Mouse (Mus musculus) brain, embryonic 14.5 days (tissue): ENCODE measurements around the gene Jade2. TPM values are rescaled to one million over a fixed set of nuclear protein-coding genes. Genes with fewer than 3 reads are reported as not detected.

Source experiments
- DNase-seq: peaks from one replicate; pipeline ENCODE4 v3.0.0-alpha.2; 2011; ENCODE audit warnings: low read depth
- CTCF ChIP-seq: fragments of 200-500 bp; IDR thresholded peaks from 2 replicates; pipeline ENCODE4 v1.5.1; 2012; ENCODE audit warnings: inconsistent platforms, mild to moderate bottlenecking, moderate library complexity, borderline replicate concordance; ENCODE audit not compliant: insufficient read depth, insufficient read length; ENCODE audit errors: extremely low read depth
- POLR2A ChIP-seq: fragments of 200-500 bp; IDR thresholded peaks from 2 replicates; pipeline ENCODE4 v1.6.1; 2012; ENCODE audit warnings: mild to moderate bottlenecking, inconsistent platforms, borderline replicate concordance; ENCODE audit not compliant: poor library complexity, insufficient read depth, insufficient read length, severe bottlenecking; ENCODE audit errors: extremely low read depth
- polyA plus RNA-seq: library from polyadenylated mRNA; depleted of rRNA; stranded (reverse); fragments of >200 nt; gene quantifications from 2 replicates; pipeline ENCODE4 v1.2.3, GENCODE M21; 2012

Gene Jade2
- polyA plus RNA-seq, 1 experiment: 1.1 TPM

- TF ChIP-seq CTCF: no peak
- no peak for TF ChIP-seq POLR2A
- peak; percentile 67 for DNase-seq
Observed at GRCm38 (mm10) chr11:51831962-51832909, 25.2 kb downstream of the Jade2 start.

DNA sequence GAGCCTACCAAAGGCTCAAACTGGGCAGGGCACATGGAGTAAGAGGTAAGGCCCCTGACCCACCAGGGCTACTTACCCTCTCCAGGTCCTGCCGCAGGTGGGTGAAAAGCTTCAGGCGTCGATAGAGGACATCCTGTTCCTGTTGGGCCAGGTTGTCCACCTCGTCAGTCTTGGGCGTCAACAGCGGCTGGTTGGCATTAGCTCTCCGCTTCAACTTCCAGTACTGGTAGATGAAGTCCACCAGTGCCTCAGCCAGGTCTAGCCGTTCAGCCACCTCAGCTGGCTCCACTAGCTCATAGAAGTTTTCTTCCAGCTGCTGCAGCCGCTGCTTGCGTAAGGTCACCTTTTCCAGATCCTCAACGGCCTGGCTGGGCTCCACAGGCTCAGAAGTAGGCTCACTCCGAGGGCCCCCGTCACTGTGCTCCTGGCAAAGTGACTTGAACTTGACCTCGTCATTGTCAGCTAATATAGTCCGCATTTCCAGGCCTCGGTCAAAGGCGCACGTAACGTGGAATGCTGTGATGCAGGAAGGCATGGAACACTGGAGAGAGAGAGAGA is 32.5 kb downstream of the Jade2 start:
- no peak for DNase-seq
- TF ChIP-seq POLR2A: no peak
- TF ChIP-seq CTCF: no peak

- TF ChIP-seq POLR2A (no peak), CTCF (no peak)
- DNase-seq: no peak
Observed at GRCm38 (mm10) chr11:51823963-51824753, 33.3 kb downstream of the Jade2 start.

DNA sequence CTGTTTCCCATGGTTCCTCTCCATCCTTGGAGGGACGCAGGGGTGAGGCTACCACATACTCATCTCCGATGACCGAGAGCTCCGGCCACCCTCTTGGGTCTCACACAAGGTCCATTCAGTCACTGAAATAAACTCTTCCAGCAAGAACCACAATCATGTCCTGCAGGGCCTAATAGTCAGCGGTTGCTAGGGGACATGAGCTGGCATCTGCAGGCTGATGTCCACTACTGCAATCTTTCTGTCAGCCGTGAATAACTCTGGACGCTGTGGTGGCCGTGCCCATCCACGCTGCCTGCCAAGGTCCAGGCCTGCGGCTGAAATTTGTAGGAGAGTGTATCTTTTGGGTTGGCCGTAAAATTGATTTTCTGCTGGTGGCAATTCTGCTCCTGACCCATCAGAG is 34.2 kb downstream of the Jade2 start:
- peak; percentile 28 for DNase-seq
- TF ChIP-seq CTCF: no peak
- no peak for TF ChIP-seq POLR2A

- DNase-seq: peak; percentile 8
- no peak for TF ChIP-seq CTCF
- no peak for TF ChIP-seq POLR2A
Observed at GRCm38 (mm10) chr11:51822736-51823135, 34.7 kb downstream of the Jade2 start.

GRCm38 (mm10) chr11:51820861-51821260 is 36.6 kb downstream of the Jade2 start:
- DNase-seq: peak; percentile 78
- TF ChIP-seq CTCF (peak; percentile 88), POLR2A (no peak)

DNA sequence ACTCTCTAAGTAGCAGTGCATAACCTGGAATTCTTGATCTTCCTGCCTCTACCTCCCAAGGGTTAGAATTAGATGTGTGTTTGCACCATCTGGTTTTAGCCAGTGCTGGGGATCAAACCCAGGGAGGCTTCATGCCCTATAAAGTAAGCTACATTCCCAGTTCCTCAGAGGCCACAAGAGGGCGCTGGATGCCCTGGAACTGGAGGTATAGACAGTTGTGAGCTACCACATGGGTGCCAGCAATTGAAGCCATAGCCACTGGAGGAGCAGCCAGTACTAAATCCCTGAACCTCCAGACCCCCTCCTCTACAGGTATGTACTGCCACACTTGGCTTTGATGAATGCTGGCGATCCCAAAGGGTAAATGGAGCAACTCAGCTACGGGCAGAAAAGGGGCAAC is 37.5 kb downstream of the Jade2 start:
- DNase-seq: peak; percentile 25
- TF ChIP-seq CTCF (peak; percentile 42; the same call in 1 of the 2 replicates), POLR2A (no peak)

- no peak for TF ChIP-seq CTCF
- TF ChIP-seq POLR2A: no peak
- no peak for DNase-seq
Observed at GRCm38 (mm10) chr11:51818837-51819236, 38.6 kb downstream of the Jade2 start.

GRCm38 (mm10) chr11:51817756-51818155 is 39.7 kb downstream of the Jade2 start:
- TF ChIP-seq POLR2A (no peak), CTCF (peak; percentile 96)

GRCm38 (mm10) chr11:51812022-51812546 is 45.4 kb downstream of the Jade2 start:
- DNase-seq: no peak
- no peak for TF ChIP-seq CTCF
- TF ChIP-seq POLR2A: no peak

More at GRCm38 (mm10) chr11:51817756-51818155, 39.7 kb downstream of the Jade2 start:
- DNase-seq: peak; percentile 83

DNA sequence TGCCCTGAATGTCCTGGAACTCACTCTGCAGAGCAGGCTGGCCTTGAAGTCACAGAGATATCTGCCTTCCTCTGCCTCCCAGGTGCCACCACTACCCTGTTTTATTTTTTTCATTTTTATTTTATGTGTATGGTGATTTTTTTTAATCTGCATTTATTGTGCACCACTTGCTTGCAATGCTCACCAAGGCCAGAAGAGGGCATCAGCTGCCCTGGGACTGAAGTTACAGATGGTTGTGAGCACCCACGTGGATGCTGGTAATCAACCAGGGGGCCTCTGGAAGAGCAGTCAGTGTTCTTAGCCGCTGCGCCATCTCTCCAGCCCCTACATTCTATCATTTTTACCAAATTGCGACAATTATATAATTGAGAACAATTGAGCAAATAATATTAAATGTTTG is 46.2 kb downstream of the Jade2 start:
- no peak for TF ChIP-seq CTCF
- no peak for TF ChIP-seq POLR2A
- DNase-seq: no peak

DNA sequence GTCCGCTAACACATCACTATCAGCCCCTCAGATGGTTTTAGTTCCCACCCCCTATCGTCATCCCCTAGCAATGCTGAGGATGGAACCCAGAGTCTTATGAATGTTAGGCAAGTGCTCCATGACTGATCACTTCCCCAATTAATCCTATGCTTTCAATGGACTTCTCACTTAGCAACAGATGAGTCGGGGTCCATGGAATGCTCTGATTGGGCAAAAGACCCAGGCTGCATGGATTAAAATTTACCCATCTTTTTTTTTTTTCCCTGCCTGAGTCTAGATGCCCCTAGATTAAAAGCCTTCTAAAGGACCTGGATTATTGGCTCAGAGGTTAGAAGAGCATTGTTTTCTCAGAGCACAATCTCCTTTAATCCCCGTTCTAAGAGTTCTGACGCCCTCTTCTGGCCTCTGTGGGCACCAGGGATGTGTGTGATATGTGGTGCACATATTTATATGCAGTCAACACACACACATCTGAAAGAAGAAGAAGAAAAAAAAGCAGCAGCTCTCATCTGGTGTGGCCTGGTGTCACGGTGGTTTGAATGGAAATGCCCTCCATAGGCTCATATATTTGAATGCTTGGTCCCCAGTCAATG is 47.7 kb downstream of the Jade2 start:
- TF ChIP-seq POLR2A (no peak), CTCF (no peak)
- peak; percentile 55 for DNase-seq
